Mouse (Mus musculus): ENCODE results near the gene Ccdc42. TPM values are rescaled to one million over a fixed set of nuclear protein-coding genes. Genes with fewer than 3 reads are reported as not detected.

The Ccdc42 gene
- total RNA-seq, 1 experiment from 2014 or later, result not detected

DNA sequence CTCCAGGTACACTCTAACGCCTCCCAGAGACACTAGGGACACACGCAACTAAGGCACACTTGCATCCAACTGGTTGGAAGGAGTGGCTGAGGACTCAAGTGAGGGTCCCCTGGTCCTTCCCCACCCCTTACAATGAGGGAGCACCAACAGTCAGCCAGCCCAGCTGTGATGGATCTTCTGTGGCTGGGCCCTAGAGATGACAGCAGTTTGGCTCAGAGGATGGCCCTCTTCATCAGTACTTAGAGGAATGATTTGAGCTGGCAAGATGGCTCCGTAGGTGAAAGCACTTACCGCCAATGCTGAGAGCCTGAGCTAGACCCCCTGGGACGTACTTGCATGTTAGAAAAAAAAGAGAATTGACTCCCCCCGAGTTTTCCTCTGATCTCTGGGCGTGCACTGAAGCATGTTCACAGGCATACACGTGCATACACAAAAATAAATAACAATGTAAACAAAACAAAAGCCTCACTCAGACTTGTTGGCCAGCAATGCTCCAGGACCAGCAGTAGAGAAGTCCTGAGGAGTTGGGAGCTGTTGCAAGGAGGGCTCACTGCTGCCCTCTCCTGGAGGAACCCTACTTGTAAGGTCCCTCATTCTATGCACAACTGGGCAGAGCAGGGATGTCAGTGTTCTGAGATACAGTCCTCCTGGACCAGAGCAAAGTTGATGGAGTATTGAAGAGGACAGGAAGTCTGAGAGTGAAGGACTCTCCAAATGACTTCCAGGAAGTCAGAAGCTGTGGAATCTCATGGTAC lies 2.4 kb downstream of the Ccdc42 start:
- peak; percentile 80 for DNase-seq

DNA sequence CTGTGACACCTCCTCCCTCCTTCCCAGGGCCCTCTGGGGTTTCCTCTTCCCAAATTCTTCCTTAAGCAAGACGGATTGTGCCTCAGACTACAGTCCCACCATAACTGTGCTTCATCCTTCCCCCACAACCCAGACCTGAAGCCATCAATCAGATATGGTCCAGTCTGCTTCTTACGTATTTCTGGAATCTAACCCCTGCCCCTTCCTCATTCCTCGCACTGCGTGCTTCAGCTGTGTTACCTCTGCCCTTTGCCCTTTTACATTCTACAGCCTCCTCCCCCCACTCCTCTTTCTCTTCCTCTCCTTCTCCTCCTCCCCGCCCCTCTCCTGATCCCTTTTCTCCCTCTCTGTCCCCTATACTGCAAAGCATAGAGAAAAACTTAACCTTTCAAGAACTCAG lies 4.9 kb downstream of the Ccdc42 start:
- DNase-seq, result no peak

DNA sequence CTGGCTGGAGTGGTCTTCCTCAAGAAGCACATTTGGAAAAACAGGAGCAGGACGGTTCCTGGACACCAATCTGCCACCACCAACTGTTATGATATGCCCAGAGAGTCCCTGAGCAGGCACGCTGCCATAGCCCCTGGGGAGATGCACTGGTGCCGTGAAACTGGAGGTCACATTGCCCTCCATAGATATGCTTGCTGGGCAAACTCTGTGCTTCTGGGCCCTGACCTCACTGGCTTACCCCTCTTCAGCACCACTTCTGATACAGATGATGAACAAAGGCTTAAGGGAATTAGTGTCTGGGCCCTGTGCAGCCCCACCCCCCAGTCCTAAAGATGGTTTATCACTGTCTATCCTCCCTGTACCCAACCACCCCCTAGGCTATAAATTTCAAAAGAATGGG lies 6.4 kb downstream of the Ccdc42 start:
- no peak for DNase-seq

DNA sequence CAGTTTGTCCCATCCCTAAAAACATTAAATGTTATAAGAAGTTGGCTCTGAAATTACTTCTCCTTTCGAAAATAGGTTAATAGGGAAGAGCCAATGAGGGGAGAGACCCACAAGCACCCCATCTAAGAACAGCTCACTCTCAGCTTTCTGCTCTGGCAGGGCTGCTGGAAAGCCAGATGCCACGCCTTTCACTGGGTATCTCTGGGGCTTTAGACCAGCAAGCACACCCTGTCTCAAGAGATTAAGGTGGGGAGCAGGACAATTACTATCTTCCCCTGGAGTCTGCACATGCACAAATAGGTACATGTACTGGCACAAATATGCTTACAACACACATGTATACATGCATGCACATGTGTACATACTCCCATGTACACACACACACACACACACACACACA lies 11.1 kb downstream of the Ccdc42 start:
- no peak for DNase-seq

DNA sequence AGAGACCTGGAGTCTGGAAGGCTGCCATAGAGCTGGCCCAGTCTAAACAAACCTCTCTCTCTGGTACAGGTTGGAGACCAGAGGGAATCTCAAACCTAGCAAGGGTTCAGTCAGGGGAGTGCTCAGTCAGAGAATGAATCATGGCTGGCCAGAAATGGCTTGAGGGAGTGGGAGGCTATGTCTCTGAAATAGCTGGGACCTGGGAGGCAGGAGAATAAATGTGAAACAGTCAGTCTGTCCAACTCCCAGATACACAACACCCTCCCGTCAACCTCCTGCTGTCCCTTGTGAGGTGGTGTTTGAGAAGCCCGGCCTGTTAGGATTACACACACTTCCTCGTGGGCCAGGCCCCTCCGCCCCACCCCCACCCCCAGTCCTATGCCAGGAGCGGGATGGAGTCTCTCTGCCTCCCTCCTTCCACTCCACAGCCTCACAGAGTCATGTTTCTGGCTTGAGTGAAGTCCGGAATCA lies 13.8 kb downstream of the Ccdc42 start:
- DNase-seq, result no peak

DNA sequence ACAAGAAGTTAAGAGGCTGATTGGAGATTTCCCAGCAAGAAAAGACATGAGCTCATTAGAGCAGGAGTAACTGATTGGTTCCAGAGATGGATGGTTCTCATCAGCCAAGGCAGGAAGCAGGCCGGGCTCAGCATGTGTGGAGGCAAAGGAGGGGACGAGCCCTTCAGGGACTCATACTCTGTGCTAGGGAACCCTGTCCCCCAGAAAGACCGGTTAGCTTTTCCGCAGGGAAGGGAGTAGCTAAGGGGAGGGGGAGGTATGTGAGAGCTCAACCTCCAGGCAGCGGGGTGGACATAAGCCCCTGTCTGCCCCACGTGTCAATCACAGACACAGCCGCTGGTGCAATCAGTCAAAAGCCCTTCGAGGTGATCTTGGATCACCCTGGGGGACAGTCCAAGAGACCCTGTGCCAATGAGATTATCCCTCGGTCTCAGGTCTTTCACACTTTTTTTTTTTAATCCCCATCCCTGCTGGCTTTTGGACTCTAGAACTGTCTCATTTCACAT lies 14.7 kb downstream of the Ccdc42 start:
- no peak for DNase-seq

DNA sequence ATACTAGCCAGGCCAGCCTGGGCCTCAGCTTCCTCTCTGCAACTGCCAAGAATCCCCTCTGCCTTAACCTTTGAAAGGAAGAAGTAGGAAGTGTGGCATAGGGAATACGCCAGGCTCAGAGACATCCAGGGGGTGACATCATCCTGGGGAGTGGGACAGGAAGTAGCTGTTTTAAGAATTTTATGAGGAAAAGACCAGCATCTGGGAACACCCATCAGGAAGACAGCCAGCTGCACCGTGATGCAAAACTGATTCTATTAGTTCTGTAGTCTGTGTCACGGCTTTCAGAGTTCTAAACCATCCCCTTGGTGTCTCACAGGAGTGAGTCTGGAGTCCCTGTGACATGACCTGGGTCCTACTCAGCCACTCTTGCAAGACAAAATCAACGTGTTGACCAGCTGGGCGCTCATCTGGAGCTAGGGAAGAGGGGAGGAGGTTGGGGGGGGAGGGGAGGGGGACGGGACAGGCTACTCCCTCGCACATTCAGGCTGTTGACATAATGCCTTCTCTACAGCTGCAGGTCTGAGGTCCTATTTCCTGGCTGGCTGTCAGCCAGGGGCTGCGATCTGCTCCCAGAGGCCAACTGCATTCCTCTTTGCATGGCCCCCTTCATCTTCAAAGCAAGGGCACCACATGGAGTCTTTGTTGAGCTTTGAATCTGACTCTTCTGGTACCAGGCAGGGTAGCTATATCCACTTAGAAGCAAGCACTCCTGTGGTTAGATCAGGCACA lies 15.5 kb downstream of the Ccdc42 start:
- no peak for DNase-seq

DNA sequence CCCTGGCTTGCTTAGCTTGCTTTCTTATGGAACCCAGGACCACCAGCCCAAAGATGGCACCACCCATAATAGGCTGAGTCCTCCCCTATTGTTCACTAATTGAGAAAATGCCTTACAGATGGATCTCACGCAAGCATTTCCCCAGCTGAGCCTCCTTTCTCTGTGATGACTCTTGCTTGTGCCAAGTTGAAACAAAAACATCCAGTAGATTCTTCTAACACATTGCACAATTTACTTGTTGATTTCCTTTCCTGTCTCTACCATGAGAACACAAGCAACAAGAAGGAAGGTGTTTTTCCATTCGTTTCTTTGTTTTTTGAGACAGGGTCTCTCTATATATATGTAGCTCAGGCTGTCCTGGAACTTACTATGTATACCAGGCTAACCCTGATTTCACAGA lies 20.2 kb downstream of the Ccdc42 start:
- no peak for DNase-seq

DNA sequence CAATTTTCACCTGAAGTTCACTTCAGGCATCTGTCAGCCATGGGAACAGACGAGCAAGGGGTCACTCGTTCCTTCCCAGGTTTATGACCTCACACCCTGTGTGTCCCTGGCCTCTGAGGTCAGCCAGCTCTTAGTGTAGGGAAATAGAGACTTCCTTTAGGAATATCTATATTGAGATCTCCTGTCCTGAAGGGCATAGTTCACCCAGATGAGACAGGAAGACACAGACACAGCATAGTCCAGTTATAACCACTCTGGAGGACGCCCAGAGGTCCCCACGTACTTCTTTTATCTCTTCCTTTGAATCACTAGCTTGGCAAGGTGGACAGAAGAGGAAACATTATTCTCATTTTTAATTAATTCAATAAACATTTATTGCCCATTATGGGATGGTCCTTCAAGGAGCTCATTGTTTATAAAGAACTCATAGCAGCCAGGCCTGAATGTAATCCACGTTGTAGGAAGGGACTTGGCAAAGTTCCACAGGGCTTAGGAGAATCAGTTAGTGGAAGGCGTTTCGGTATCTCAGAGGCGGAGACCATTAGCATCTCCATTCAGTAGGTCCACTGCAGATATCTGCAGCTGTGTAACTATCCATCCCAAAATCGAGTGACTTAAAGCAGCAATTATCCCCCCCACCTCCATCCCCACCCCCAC lies 23.2 kb downstream of the Ccdc42 start:
- DNase-seq, result no peak

DNA sequence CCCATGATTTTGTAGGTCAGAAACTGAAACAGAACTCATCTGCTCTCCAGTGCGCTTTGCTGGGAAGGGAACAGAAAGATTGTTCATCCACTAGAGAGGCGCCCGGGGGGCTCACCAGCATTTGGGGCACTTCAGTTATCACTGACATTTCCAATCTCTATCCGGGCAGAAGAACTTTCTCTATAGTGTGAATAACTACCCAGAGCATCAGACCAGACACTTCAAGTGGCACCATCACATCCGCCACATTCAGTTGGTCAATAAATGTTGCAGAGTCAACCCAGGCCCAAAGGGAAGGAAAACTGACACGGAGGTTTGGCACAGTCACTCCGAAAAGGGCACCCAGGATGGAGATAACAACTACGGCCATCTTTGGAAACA lies 23.7 kb downstream of the Ccdc42 start:
- no peak for DNase-seq

DNA sequence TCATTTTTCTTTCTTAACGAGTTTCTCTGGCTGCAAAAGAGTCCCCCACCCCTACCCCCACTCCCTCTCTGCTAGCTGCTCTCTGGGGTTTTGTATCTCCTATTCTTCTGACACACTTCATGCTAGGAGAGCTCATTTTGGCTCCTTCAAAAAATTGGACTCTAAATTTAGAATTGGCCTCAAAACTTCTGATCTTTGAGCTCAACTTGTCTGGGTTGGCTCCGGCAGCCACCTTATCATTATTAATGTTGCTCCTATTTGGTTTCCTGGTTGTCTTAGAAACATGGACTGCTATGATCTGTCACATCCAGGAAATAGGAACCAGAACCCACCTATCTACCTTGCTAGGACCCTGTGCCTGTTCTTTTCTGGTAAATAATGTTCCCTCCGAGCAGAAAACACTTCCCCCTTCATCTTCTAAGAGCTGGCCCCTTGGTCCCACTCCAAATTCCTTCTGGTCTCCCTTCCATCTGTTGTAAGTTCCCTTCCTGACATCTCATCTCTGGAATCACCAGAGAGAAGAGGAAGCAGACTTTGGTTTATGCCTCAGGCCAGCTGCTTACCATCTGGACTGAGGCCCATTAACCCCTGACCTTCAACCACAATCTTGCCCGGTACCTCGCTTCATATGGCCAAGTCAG lies 26.4 kb downstream of the Ccdc42 start:
- DNase-seq, result no peak

DNA sequence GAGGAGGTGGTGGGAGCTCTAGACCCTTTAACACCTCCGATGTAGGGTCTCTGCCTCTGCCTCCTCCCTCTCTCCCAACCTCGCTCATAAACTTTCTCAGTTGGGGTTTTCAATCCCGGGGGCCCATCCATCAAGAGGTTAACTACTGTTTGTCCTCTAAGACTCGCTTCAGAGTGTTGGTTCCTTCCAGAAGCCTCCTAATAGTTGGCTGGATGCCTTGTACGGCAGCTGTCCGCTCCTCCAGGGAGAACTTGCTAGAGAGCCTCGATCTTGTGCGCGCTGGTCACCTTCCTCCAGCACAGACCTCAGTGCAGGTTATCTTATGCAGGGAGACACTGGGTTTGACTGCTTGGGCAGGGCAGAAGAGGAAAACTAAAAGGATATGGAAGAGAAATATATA lies 35.9 kb downstream of the Ccdc42 start:
- DNase-seq, result no peak

DNA sequence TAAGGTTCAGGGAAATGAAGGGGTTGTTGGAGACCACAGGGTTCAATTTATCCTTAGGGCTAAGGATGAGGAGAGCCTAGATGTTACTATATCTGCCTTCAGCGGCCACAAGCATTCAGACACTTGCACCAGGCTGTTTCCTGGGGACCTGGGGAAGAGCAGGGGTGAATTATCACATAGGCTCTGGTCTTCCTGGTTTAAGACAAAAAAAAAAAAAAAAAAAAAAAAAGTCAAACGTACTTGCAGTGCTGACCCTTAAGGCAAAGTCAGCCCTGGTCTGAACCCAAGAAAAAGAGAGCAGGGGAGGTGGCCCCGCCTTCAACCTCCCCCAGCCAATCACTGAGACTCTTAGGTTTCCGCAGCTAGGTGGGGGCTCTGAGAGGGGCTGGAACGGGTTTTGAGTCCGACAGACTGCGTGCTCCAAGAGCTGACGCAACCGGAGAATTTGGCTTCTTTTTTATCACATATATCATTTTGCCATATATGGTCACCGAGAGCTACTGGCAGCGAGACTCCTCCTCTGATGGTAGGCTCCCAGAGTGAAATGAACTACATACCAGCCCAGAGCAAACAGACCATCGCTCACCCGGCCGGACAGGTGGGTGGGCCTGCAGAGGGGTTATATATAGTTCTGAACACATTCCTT lies 36.5 kb downstream of the Ccdc42 start:
- DNase-seq, result peak; percentile 23

DNA sequence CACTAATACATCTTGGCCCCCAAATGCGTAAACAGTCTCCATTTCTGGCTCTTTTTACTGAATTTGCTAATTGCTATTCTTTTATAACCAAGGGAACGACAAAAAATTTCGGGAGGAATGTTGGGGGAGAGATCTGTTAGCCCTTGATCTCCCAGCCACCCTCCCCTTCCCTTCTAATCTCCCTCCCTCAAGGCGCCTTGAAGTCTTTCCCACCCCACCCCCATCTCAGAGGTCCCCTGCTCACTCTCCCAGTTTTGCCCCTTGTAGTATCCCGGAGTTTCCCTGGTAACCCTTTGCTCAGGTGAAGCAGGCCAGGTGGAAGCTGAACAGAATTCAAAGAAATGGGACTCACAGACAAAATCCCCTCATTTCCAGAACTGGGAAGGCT lies 37.0 kb downstream of the Ccdc42 start:
- DNase-seq, result no peak

DNA sequence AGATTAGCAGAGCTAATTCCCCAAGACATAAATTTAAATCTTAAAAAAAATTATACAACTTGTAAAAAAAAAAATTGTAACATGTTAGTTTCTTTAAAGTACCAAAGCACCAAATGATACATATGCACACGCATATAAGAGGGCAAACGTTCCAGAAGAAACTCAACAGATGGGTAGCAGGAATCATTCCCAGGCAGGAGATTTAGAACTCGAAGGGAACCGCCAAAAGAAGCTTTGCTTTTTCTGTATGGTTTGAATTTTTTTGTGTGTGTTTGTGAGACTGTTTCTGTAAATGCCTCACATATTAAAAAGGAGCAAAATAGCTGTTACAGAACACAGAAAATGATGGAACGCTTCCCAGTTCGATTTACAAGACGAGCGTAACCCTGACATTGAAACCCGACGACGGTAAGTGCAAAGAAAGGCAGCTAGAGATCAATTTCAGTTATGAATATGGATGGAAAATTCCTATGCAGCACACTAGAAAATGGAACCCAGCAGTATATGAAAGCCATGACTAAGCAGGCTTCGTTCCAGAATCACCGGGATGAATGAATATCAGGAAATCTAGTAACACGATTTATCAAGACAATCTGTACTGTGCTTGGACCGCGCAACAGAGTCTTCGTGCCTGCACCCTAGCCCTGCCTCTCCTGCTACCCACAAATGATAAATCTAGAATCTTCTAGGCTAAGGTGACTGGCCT lies 44.9 kb downstream of the Ccdc42 start:
- DNase-seq, result no peak

DNA sequence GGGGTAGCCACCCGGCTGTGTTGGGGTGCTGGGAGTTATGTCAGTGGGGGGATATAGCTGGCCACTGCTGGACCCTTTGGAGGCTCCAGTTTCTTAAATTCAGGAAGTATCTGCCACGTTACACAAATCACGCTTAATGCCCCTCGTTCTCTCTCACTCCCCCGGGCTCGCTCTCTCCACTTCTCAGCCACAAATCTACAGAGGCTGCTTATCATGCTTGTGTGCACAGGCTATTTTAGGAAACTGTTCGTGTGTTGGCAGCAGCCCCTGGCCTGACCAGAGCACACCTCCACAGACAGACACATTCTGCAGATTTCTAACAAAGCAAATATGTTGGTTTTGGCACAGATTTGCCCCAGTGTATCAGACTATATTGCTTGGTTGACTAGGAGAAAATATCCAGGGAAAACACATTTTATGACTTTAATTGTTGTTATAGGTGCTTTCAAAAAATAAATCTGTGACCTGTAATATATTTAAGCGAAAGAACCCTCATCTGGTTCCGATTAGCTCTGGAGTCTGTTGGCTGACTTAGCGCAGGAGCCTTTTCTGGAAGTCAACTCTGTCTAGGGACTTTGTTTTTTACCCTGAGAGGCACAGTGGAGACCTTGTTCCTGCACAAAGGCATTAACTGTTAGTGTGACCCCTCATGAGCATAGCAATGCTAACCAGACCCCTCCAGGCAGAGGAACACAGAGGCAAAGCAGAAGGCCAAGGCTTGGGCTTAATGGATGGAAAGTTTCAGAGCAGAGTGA lies 51.2 kb downstream of the Ccdc42 start:
- no peak for DNase-seq

DNA sequence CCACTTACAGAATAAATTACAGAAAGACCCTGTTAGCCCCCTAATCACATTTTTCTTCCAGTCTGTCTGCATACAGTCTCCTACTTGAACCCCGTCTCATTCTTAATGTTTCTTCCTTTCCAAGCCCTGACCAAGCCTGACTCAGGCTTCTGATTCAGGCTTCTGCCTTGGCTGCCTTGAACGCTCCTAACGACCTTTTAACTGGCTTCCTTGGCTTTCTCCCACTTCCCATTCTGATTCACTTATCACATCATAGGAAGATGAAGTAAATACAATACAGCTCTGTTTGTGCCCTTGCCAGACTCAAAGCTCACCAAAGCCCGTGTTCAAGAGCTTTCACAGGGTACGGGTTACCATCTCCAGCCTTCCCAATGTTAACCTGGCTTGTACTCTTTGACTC lies 54.5 kb downstream of the Ccdc42 start:
- DNase-seq, result no peak

DNA sequence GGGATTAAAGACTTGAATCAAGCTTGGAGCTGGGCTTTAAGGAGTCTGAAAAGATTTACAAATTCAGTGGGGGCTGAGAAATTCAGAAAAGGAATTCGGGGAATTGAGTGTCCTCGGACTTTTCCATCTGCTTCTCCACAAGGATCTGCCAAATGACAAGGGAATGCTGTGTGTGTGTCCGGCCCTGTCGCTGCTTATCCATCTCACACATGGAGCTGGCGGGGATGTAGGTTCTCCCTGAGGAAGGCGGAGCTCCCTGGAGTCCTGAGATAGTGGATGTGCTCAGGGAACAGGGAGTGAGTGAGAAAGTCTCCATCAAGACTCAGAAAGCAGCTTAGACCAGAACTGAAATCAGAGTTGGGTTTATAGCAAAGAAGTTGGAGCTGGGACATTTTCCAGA lies 58.0 kb downstream of the Ccdc42 start:
- no peak for DNase-seq

Data from adrenal gland, postnatal 25 days (tissue).